Mouse (Mus musculus) hindbrain, embryonic 16.5 days (tissue): ENCODE measurements around the gene Slc44a2. TPM values are rescaled to one million over a fixed set of nuclear protein-coding genes. Genes with fewer than 3 reads are reported as not detected.

Experiments
- ATAC-seq: fragments of 200-750 bp; cut with Nextera tagmentation; 2 replicates; pipeline ENCODE4 v1.8.0; 2017; ENCODE audit warnings: moderate TSS enrichment, moderate library complexity
- H3K27ac ChIP-seq: fragments of 300-500 bp; sonication (generic); 2 replicates; pipeline ENCODE4 v1.5.1; 2014; ENCODE audit warnings: low read depth, mild to moderate bottlenecking, control low read depth, low read length, moderate library complexity
- H3K27me3 ChIP-seq: fragments of 300-500 bp; sonication (generic); replicated peaks from 2 replicates; pipeline ENCODE4 v1.6.1; 2014; ENCODE audit warnings: low read length; ENCODE audit not compliant: control insufficient read depth, insufficient read depth
- H3K36me3 ChIP-seq: fragments of 300-500 bp; sonication (generic); 2 replicates; pipeline ENCODE4 v1.6.1; 2014; ENCODE audit warnings: mild to moderate bottlenecking, low read length, moderate library complexity, mixed read lengths; ENCODE audit not compliant: control insufficient read depth, insufficient read depth
- H3K4me1 ChIP-seq: fragments of 300-500 bp; sonication (generic); 2 replicates; pipeline ENCODE4 v1.6.1; 2014; ENCODE audit warnings: low read depth, low read length; ENCODE audit not compliant: control insufficient read depth, insufficient read depth
- H3K4me2 ChIP-seq: fragments of 300-500 bp; sonication (generic); 2 replicates; pipeline ENCODE4 v1.6.1; 2014; ENCODE audit warnings: mild to moderate bottlenecking, low read length, control low read depth, moderate library complexity
- H3K4me3 ChIP-seq: fragments of 300-500 bp; sonication (generic); 2 replicates; pipeline ENCODE4 v1.5.1; 2014; ENCODE audit warnings: mild to moderate bottlenecking, low read length, control low read depth, moderate library complexity
- H3K9ac ChIP-seq: fragments of 300-500 bp; sonication (generic); 2 replicates; pipeline ENCODE4 v1.6.1; 2014; ENCODE audit warnings: low read depth, mild to moderate bottlenecking, control low read depth, low read length, moderate library complexity
- H3K9me3 ChIP-seq: fragments of 300-500 bp; sonication (generic); 2 replicates; pipeline ENCODE4 v1.6.1; 2014; ENCODE audit warnings: mild to moderate bottlenecking, low read length, moderate library complexity; ENCODE audit not compliant: control insufficient read depth
- WGBS: fragments of 180-500 bp; shearing (Covaris S2); extraction: QIAGEN DNeasy Blood & Tissue Kit; methylation state at CpG from one replicate; pipeline ENCODE4 v1.1.7; 2014; 5-methylcytosine and 5-hydroxymethylcytosine counted together
- polyA plus RNA-seq: library from polyadenylated mRNA; unstranded; fragments of >200 nt; fragmentation: Nextera tagmentation; extraction: Ambion mirVana; gene quantifications from 2 replicates; pipeline ENCODE4 v1.2.1, GENCODE M21; 2015

Slc44a2 gene
- polyA plus RNA-seq, 1 experiment from 2014 or later: 63.9 TPM

DNA sequence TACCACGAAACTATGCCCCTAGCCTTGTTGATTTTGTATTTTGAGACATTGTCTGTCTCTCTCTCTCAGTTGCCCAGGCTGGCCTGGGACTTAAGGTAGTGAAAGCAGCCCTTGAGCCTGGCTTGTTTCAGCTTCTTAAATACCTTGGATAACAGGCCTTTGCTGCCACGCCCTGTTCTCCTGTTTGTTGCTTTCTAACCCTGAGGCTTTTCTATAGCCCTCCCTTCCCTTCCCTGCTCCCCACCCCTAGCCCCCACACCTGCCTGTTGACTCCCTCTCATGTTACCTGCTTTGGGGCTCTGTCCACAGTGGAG is 32.8 kb downstream of the Slc44a2 start:
- WGBS: 65% methylated on average over 2 of the region's 2 CpGs
- no peak overlapping the region for H3K4me2 ChIP-seq
- ATAC-seq: no peak
- H3K9me3 ChIP-seq: no peaks in the 10 kb centered on the region
- H3K27me3 ChIP-seq: no peaks in the 10 kb centered on the region
- peaks cover 18% of the 10 kb centered on the region for H3K36me3 ChIP-seq
- no peak overlapping the region for H3K27ac ChIP-seq
- no peaks in the 10 kb centered on the region for H3K4me1 ChIP-seq
- no peak overlapping the region for H3K9ac ChIP-seq
- no peak overlapping the region for H3K4me3 ChIP-seq

DNA sequence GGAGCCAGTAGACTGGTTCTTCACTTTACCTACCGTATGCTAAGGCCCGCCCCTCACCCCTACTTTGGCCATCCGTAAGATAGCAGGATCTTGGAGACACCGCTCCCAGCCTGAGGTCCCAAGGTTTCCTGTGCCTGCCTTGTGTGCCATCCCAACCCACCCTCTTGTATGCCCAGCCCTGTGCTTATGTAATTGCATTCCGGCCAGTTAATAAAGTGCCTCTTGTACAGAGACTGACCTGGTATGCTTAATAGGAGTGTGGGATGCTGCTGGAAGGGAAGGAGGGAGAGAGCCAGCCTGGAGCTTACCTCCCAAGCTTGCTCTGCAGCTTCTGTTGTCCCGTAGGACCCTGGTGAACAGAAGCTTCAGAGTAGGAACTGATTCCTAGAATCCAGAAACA is 34.3 kb downstream of the Slc44a2 start:
- no peak for ATAC-seq
- Histone ChIP-seq H3K27me3 (no peaks in the 10 kb centered on the region), H3K36me3 (peaks cover 15% of the 10 kb centered on the region), H3K4me1 (no peaks in the 10 kb centered on the region), H3K4me3 (no peak overlapping the region), H3K27ac (no peak overlapping the region), H3K4me2 (no peak overlapping the region), H3K9me3 (no peaks in the 10 kb centered on the region), H3K9ac (no peak overlapping the region)
- 92% methylated on average over 6 of the region's 6 CpGs for WGBS

DNA sequence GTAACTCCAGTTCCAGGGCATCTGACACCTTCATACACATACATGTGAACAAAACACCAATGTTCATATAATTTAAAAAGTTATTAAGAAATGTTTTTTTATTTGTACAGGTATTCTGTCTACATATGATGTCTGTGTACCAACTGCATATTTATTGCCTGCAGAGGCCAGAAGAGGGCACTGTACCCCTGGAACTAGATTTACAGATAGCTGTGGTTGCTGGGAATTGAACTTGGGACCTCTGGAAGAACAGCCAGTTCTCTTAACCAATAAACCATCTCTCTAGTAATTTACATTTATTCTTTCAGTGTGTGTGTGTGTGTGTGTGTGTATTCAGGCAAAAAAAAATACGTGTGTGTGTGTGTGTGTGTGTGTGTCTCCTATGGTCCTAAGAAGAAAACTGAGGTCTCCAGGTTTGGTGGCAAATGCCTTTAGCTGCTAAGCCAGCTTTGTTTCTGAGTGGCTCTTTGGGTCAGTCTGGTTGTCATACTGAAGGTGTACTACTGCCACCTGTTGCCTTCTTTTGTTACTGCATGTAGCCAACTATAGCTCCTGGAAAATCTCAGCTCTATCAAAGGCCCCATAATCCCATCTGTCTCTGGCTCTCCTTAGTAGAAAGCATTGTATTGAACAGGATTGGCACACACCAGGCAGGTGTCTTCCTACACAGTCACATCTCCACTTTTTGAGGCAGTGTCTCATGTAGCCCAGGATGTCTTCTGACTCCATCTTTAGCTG is 36.7 kb downstream of the Slc44a2 start:
- WGBS: 5% methylated on average over 1 of the region's 1 CpGs
- Histone ChIP-seq H3K36me3 (0 out of 2 replicates have a peak, but pooled peaks cover 4% of the 10 kb centered on the region), H3K27me3 (no peaks in the 10 kb centered on the region), H3K27ac (0 out of 2 replicates have a peak overlapping the region, but pooled peaks have one; percentile 21), H3K9ac (no peak overlapping the region), H3K4me1 (no peaks in the 10 kb centered on the region), H3K4me2 (no peak overlapping the region), H3K9me3 (no peaks in the 10 kb centered on the region), H3K4me3 (no peak overlapping the region)
- peak; percentile 75 for ATAC-seq

DNA sequence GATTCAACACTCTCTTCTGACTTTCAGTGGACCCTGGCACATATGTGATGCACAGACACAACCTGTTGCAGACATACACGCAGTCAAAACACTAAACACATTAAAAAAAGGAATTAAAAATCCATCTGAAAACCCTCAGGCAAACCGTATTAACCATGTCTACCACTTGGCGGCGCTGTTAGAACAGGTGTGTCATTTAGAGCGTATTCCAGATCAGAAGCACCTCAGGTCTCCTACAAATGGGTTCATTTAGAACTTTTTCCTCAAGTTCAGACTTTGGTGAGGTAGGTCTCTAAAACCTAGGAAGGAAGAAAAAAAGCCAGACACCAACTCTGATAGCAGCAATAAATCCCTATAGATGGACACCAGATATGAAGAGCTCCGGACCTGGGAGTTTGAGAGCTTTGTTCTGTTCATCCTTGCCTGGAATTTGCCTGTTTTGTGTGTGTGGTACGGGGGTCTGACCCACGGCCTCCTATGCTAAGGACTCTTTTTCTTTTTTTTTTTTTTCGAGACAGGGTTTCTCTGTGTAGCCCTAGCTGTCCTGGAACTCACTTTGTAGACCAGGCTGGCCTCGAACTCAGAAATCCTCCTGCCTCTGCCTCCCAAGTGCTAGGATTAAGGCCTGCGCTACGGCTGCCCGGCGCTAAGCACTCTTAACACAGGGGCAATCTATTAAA is 46.2 kb downstream of the Slc44a2 start:
- Histone ChIP-seq H3K36me3 (no peaks in the 10 kb centered on the region), H3K4me1 (peaks cover 21% of the 10 kb centered on the region), H3K27me3 (no peaks in the 10 kb centered on the region), H3K4me2 (peak overlapping the region; percentile 79), H3K9me3 (no peaks in the 10 kb centered on the region), H3K27ac (peak overlapping the region; percentile 84), H3K9ac (peak overlapping the region; percentile 62), H3K4me3 (peak overlapping the region; percentile 41)
- peak; percentile 35 for ATAC-seq
- 31% methylated on average over 14 of the region's 14 CpGs for WGBS

DNA sequence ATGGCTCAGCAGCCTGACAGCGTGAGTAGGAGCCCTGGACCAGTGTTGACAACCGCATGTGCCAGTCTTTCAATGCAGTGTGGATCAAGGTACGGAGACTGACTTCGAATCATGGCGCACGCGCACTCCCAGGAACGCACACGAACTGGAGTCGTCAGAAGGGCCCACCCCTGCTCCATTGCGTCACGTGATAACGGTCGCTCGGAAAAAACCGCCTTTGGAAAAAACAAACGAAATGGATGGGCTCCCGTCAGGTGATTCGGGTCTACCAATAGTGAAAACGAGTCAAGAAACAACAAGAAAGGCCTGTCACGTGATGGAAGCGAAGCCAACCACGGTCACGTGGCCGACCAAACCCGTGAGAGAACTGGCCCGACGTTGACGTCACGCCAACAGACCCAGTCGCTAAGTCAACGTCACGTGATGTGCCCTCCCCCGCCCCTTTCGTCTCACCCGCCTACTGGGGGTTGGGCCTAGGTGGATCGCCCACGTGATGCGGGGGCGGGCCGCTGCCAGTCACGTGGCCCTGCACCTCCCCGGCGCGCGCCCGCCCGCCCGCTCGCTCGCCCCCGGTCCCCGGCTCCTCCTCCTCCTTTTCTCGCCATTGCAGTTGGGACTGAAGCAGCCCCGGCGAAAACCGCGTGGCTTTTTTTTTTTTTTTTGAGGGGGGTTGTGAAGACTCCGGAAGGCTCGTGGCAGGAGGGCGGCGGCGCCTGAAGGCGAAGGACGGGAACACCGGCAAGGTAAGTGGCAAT is 47.0 kb downstream of the Slc44a2 start, which contains the start of gene Ilf3:
Ilf3 (plus strand) TSS at position 515 of the 755 bp plus-strand sequence.
- H3K27ac ChIP-seq: peak within 1 kb of the TSS; percentile 85
- peak; percentile 90 for ATAC-seq
- peak within 1 kb of the TSS; percentile 79 for H3K4me2 ChIP-seq
- peak within 1 kb of the TSS; percentile 74 for H3K4me3 ChIP-seq
- H3K9ac ChIP-seq: peak within 1 kb of the TSS; percentile 74
- H3K27me3 ChIP-seq: no peaks in the 10 kb centered on the region
- H3K4me1 ChIP-seq: peaks cover 22% of the 10 kb centered on the region
- H3K36me3 ChIP-seq: no peaks in the 10 kb centered on the region
- under 1% methylated on average over 64 of the region's 66 CpGs for WGBS
- no peaks in the 10 kb centered on the region for H3K9me3 ChIP-seq

DNA sequence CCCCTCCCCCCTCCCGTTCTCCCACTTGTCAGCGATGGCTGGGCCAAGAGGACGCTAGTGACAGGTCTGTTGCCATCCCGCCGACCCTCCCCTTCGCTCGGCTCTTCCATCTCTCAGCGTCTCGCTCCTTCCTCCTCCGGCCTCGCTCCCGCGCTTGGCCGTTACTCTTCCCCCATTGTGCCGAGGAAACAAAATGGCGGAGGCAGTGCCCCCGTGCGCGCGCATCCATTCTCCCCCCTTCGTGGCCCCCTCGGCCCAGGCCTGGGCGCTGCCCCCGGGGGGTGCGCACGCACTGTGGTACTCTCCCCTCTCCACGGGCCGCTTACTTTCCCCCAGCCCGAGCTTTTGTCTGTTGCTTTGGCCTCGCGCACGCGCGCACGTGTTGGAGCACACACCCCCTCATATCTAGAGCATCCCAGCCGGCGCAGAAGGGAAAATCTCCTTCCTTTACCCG is 47.7 kb downstream of the Slc44a2 start:
- Histone ChIP-seq H3K4me3 (peak overlapping the region; percentile 74), H3K9me3 (no peaks in the 10 kb centered on the region), H3K4me1 (peaks cover 25% of the 10 kb centered on the region), H3K4me2 (peak overlapping the region; percentile 58), H3K36me3 (no peaks in the 10 kb centered on the region), H3K9ac (peak overlapping the region; percentile 74), H3K27ac (peak overlapping the region; percentile 85), H3K27me3 (no peaks in the 10 kb centered on the region)
- under 1% methylated on average over 38 of the region's 38 CpGs for WGBS
- ATAC-seq: peak; percentile 48

DNA sequence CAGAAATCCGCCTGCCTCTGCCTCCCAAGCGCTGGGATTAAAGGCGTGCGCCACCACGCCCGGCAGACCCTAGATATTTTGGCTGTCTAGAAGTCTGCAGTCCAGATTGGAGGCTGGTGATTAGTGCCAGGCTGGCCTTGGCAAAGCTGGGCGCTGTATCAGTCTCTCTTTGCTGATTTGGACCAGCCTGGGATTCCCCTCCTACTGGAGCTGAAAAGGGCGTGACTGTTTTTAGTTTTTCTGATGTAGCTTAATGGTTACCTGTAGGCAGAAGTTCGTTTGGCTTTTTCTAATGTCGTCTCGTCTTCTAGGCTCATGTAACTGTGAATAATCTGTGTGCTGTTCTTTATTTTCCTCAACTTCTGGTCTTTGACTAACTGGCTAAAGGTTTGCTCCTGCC is 48.6 kb downstream of the Slc44a2 start:
- ATAC-seq: no peak
- WGBS: 58% methylated on average over 11 of the region's 11 CpGs

DNA sequence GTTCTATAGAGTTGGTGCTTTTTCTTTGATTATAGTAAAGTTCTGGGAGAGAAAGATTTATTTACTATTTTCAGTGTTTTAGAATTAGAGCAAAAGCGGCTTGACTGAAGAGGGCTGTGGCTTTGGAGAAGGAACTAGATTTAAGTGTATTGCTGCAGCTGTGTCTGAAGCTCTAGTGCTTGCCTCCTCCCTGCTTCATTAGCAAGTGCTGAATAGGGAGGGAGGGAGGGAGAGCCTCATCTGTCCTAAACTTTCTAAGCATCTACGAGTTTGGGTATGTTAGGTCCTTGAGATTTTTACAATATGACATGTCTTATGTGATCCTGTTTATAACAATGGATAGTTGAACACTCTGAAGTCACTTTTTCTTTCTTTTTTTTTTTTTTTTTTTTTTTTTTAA is 50.4 kb downstream of the Slc44a2 start:
- Histone ChIP-seq H3K27ac (no peak overlapping the region), H3K4me1 (peaks cover 25% of the 10 kb centered on the region), H3K9ac (no peak overlapping the region), H3K27me3 (no peaks in the 10 kb centered on the region), H3K4me3 (no peak overlapping the region), H3K4me2 (peak overlapping the region; percentile 35), H3K9me3 (no peaks in the 10 kb centered on the region), H3K36me3 (no peaks in the 10 kb centered on the region)
- 75% methylated on average over 2 of the region's 2 CpGs for WGBS
- ATAC-seq: no peak

More for the DNA sequence above, 48.6 kb downstream of the Slc44a2 start:
- Histone ChIP-seq H3K4me2 (peak overlapping the region; percentile 58), H3K27ac (no peak overlapping the region), H3K4me1 (peaks cover 25% of the 10 kb centered on the region), H3K9ac (peak overlapping the region; percentile 74), H3K36me3 (no peaks in the 10 kb centered on the region), H3K4me3 (peak overlapping the region; percentile 74), H3K27me3 (no peaks in the 10 kb centered on the region), H3K9me3 (no peaks in the 10 kb centered on the region)

DNA sequence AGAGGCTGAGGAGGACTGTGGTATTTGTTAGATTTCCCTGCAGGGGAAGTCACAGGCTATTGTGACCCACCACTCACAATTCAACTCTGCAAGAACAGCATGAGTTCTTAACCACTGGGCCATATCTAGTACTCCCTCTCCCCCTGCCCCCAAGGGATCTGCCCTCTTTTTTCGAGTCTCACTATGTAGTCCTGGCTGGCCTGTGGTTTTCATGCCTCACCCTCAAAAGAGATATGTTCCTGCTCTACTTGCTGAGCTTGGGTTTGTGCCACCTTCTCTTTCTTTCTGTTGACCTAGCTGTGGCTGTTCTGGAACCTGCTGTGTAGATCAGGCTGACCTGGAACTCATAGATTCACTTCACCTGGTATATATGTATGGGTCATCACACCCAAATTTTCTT is 52.0 kb downstream of the Slc44a2 start:
- H3K27me3 ChIP-seq: no peaks in the 10 kb centered on the region
- no peak overlapping the region for H3K9ac ChIP-seq
- H3K36me3 ChIP-seq: no peaks in the 10 kb centered on the region
- H3K9me3 ChIP-seq: no peaks in the 10 kb centered on the region
- no peak overlapping the region for H3K27ac ChIP-seq
- ATAC-seq: no peak
- H3K4me2 ChIP-seq: no peak overlapping the region
- no peak overlapping the region for H3K4me3 ChIP-seq
- peaks cover 23% of the 10 kb centered on the region for H3K4me1 ChIP-seq
- 53% methylated on average over 1 of the region's 1 CpGs for WGBS
